Mouse (Mus musculus): Measurements from ENCODE around the gene Vwa3b.
A peak's percentile ranks its signal among the peaks of the same experiment; 100 is the strongest.
"Not testable (repeated sequence)": the region's sequence is repeated elsewhere in the genome, so short reads cannot be mapped to it uniquely, and the experiment has no call there.

The Vwa3b gene

GRCm38 (mm10) chr1:37025962-37026686 lies at the start of gene Vwa3b:
TSS of gene Vwa3b (plus strand) at chr1:37026596.
- DNase-seq = no peak

- DNase-seq = no peak
Measured at GRCm38 (mm10) chr1:36976770-36977169, 49.6 kb upstream of the Vwa3b start.

GRCm38 (mm10) chr1:36982191-36982961 lies 44.0 kb upstream of the Vwa3b start:
- no peak for DNase-seq

GRCm38 (mm10) chr1:36983754-36984153 lies 42.6 kb upstream of the Vwa3b start:
- DNase-seq = no peak

- DNase-seq = no peak
Measured at GRCm38 (mm10) chr1:36984406-36984805, 42.0 kb upstream of the Vwa3b start.

- DNase-seq = no peak
Measured at GRCm38 (mm10) chr1:36985896-36986295, 40.5 kb upstream of the Vwa3b start.

DNA sequence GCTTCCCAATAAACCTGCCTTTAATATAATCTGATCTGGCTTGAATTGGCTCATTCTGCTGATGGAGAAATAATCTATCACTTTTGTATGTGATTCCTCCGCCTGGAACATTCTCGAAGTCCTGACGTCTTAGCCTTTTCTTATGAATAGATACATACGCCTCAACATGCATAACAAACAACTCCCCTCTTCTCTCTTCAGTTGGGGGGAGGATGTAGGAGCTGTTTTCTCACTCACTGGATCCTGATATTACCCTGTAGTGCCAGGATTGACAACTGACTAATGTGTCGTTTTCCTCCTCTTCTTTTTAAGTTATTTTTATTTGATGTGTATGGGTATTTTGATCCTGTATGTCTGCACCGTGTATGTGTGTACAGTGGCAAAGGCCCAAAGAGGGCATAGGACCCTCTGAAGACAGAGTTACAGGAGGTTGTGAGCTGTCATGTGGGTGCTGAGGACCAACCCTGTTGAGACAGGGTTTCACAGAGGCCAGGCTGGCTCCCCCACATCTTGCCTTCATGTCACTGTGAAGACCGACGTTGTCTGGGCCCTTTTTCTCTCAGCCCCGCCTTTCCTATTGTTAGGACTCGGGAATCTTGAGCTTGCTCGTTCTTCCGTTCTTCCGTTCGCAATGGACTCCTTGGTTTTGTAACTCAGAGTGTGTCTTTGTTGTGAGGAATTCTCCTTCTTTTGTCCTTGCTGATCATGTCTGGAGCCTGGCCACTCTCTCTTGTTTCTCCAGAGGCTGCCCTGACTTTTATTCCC lies 39.8 kb upstream of the Vwa3b start:
- DNase-seq = no peak

DNA sequence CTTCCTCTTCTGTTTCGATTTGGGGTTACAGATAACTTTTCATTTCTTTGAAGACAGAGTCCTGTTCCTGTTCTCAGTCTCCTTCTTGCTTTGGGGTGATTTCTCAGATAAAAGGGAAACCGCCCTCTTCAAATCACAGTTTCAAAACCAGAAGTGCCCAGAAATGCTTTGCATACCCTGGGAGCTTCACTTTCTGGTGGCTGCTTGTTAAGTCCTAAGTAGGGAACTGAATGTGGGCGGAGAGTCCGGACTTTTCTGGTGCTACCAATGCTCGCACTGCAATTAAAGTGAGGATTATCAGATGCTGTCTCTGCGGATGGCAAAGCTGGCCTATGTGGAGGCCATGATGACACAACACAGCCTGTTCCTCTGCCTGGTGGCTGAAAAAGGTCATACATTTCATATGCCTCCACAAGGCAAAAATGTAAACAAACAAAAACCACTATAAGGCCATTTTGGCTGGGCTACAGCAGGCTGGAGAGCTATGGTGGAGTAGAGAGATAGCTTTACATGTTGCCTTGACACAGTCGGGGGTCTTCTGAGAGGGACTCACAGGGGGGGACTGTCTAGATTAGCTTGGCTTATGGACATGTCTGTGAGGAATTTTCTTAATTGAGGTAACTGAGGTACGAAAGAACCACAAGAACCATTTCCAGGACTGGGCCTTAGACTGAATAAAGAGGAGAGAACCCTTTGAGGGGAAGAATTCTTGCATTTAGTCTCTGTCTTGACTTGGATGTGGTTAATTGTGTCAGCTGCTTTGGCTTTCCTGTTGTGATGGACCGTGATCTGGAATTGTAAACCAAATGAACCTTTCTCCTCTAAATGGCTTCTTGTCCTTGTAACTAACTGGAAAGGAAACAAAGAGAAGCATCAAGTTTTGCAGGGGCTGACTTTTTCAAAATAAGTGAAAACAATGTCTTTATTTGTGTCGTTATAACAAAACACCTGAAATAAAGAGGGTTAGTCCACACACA lies 38.9 kb upstream of the Vwa3b start:
- no peak for DNase-seq

DNA sequence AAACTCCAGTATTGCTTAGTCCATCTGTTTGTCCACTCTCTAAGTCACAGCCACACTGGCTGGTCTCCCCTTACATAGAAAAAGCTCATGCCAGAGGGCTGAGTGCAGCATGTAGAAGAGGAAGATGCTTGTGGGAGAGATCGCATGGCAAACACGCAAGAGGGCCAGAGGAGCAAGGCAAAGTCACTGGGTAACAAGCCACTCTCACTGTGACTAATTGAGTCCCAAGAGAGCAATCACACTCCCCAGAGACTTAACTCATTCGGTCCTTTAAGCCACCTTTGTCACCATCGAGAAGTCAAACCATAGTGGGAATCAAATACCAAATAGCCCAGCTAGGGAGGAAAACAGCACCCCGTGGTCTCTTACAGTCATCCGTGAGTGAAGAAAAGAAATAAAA lies 38.2 kb upstream of the Vwa3b start:
- no peak for DNase-seq

- no peak for DNase-seq
Measured at GRCm38 (mm10) chr1:36988561-36988960, 37.8 kb upstream of the Vwa3b start.

DNA sequence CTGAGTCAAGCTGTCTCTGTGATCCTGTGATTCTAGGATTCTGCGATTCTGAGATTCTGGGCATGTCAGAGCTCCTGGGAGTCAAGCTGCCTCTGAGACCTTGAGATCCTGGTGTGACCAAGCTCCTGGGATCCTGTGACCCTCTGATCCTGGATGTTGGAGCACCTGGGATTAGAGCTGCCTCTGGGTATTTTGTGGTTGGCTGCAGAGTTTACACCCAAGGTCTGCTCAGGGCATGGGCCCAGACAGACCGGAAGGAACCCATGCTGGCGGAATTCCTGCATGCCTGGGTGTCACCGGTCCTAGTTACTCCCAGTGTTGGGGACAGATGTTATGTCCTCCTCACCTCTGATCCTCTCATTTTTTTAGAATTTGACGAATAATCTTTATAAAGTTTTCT lies 32.1 kb upstream of the Vwa3b start:
- no peak for DNase-seq

DNA sequence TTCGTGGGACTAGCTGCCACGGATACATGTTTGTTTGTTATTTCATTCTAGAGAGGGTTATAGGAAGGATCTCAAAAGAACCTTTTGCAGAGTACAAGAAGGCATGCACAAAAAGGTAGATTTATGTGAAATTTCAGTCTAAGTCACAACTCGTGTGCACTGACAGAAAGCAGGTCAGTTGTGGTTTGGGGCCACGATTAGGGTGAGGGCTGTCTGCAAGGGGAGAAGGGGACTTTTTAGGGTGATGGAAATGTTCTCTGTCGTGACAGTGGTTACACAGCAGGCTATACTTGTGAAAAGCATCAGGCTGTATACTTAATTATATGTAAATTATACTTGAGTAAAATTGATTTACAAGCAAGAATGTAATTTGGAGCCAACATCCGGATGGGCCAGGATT lies 30.6 kb upstream of the Vwa3b start:
- DNase-seq = no peak

DNA sequence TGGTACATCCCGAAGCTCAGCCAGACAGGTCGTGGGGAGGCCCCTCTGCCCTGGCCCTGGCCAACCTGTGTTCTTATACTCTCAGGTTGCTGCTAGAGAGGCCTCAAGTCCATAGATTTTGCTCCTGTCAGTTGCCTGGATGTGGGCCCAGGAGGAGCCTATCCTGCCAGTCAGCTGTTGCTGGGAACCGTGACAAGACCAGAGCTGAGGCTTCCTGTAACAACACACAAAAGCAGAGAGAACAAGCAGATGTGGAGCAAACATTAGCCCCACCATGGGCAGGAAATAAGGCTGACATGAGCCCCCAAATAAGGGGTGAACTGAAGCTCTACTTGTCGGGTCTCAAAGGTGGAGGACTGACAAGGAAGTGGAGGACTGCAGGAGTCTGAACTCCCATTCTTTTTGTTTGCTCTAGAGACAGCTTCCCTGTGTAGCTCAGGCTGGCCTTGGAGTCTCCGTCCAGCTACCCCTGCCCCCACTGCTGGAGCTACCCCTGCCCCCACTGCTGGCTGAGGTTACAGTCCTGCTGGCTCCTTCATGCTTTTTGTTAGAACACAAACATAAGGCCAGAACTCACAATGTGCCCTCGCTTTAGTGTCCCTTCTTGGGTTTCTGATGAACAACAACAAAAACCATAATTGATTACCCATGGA lies 29.7 kb upstream of the Vwa3b start:
- peak; percentile 82 for DNase-seq

DNA sequence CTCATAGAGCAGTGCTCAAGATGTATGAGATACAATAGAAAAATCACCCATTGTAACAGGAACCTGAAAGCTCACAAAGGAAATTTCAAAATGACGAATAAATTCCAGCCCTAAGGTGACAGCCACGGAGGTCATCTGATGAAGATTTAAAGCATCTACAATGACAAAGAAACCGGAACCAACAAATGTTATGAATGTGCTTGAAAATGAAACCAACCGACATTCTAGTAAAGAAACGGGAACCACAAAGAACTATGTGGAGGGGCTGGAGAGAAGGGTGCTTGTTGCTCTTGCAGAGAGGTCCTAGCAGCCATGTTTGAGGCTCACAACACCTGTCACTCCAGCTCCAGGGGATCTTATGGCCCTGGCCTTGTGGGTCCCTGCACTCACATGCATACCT lies 26.1 kb upstream of the Vwa3b start:
- no peak for DNase-seq

DNA sequence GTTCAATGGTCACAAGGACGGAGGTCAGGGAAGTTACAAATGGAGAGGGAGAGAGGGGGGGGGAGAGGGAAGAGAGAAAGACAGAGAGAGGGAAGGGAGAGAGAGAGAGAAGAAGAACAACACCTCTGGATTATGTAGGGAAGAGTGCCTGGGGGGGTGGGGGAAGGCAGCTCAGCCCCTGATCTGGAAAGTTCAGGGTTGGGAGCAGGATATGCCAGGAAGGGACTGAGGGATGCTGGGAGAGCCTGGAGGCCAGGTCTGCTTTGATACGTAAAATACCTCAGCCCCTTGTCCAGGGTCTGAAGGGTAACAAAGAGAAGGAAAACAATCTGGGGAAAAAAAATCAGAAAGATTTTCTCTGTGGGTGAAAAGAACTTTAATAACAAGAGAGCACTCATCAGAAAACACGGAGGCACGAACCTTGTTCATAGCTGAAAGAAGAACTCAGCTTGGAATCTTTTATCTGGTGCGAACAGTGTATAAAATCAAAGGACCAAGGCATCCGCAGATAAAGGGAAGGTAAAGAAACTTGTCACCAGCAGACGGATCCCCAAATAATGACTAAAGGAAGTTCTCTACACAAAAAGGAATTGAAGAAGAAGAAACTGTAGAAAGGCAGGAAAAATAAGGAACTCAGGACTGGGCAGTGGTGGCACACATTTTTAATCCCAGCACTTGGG lies 24.6 kb upstream of the Vwa3b start:
- DNase-seq = no peak

DNA sequence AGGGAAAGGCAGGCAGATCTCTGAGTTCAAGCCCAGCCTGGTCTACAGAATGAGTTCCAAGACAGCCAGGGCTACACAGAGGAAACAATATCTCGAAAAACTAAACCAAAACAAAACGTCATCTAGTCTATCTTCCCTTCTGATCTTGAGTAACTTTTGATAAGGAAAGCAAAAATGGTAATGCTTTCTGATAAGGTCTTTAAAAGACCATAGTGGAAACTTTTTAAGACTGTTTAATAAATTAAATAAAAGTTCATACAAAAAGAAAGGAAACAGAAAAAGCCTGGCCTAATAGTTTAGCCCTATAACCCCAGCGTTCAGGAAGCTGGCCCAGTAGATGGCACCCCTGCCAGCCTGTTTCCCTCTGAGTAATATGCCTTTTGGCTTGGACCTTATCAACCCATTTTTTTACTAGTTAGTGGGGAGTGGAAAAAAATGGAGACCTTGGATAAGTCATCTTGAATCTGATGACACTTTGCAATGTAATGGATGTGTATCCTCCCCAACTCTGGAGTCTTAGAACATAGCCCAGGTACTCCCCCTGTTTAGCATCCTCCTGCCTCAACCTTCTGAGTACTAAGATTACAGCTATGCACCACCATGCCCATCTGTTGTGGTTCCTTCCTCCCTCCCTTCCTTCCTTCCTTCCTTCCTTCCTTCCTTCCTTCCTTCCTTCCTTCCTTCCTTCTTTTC lies 23.9 kb upstream of the Vwa3b start:
- DNase-seq = no peak

- DNase-seq = no peak
Measured at GRCm38 (mm10) chr1:37004533-37004932, 21.9 kb upstream of the Vwa3b start.

- DNase-seq = no peak
Measured at GRCm38 (mm10) chr1:37005036-37005435, 21.4 kb upstream of the Vwa3b start.

DNA sequence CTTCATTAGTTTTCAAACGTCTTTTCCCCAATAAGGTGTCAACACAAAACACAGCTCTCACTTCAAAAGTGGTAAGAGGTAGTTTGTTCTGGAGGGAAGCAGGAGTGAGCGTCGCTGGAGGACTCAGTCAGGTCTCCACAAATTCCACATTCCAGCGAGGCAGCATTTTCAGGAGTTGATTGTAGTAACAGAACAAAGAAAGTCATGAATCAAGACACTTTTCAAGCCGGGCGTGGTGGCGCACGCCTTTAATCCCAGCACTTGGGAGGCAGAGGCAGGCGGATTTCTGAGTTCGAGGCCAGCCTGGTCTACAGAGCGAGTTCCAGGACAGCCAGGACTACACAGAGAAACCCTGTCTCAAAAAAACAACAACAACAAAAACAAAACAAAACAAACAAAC lies 19.9 kb upstream of the Vwa3b start:
- DNase-seq = not testable (repeated sequence)

- no peak for DNase-seq
Measured at GRCm38 (mm10) chr1:37009880-37010279, 16.5 kb upstream of the Vwa3b start.
